Mouse (Mus musculus) heart, postnatal 0 days (tissue): ENCODE measurements around the gene Serpina5.

ENCODE experiments used
- CTCF ChIP-seq: IDR thresholded peaks from 2 replicates; pipeline ENCODE4 v1.5.1; 2016; ENCODE audit warnings: antibody characterized with exemption, control low read depth, low read depth
- EP300 ChIP-seq: IDR thresholded peaks from 2 replicates; pipeline ENCODE4 v1.6.1; 2016; ENCODE audit warnings: antibody characterized with exemption, low read depth

DNA sequence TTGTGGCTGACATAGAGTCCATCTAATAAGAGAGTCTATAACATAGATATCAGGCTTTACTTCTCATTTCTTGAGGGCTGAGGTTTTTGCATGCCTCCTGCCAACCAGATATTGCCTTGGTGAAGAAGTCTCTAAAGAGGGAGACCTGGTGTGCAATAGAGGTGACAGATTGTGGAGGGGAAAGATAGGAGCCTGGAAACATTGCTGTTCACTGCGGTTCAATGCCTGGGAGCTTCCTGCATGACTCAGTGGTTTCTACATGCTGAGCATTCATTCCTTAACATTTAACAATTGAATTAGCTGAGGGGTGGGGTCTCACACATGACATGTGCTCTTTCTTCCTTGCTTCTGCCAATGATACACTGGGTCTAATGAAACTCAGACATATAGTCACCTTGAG, 22.2 kb downstream of the Serpina5 start:
- TF ChIP-seq EP300 (no peak), CTCF (no peak)
